Mouse (Mus musculus) G1E (cell line): ENCODE measurements around the gene Aldh3b2. TPM values are rescaled to one million over a fixed set of nuclear protein-coding genes. Genes with fewer than 3 reads are reported as not detected.

Experiments used
- ATAC-seq: 2 replicates; pipeline ENCODE4 v1.8.0; 2016; ENCODE audit warnings: mild to moderate bottlenecking; ENCODE audit not compliant: insufficient number of reproducible peaks, poor library complexity, low FRiP score, severe bottlenecking; ENCODE audit errors: extremely low read depth
- DNase-seq: peaks from one replicate; pipeline ENCODE4 v3.0.0; 2012; ENCODE audit warnings: low spot score
- H3K27me3 ChIP-seq: 2 replicates; pipeline ENCODE4 v1.6.1; 2012; ENCODE audit warnings: mild to moderate bottlenecking, low read length, inconsistent platforms; ENCODE audit not compliant: insufficient read depth
- H3K36me3 ChIP-seq: replicated peaks from 2 replicates; pipeline ENCODE3; 2012; ENCODE audit warnings: mild to moderate bottlenecking, inconsistent platforms
- H3K4me1 ChIP-seq: 2 replicates; pipeline ENCODE4 v1.6.1; 2012; ENCODE audit warnings: low read depth, low read length, inconsistent platforms, mixed read lengths; ENCODE audit not compliant: insufficient read depth
- H3K4me3 ChIP-seq: 2 replicates; pipeline ENCODE4 v1.5.1; 2012; ENCODE audit warnings: low read depth, mild to moderate bottlenecking, inconsistent platforms, low read length, moderate library complexity, mixed read lengths
- H3K9me3 ChIP-seq: replicated peaks from 2 replicates; pipeline ENCODE4 v1.6.1; 2012; ENCODE audit warnings: inconsistent platforms
- CTCF ChIP-seq: IDR thresholded peaks from 2 replicates; pipeline ENCODE4 v1.5.1; 2012; ENCODE audit warnings: low read depth, low read length, inconsistent platforms, mixed read lengths
- GATA1 ChIP-seq: IDR thresholded peaks from 2 replicates; pipeline ENCODE4 v1.6.1; 2012; ENCODE audit warnings: borderline replicate concordance, low read length, inconsistent platforms, mixed read lengths
- GATA2 ChIP-seq: IDR thresholded peaks from 2 replicates; pipeline ENCODE4 v1.6.1; 2012; ENCODE audit warnings: low read depth, low read length, inconsistent platforms, borderline replicate concordance
- POLR2AphosphoS5 ChIP-seq: IDR thresholded peaks from 2 replicates; pipeline ENCODE4 v1.6.1; 2012; ENCODE audit warnings: low read depth, low read length, inconsistent platforms; ENCODE audit not compliant: insufficient replicate concordance
- TAL1 ChIP-seq: conservative IDR thresholded peaks from 2 replicates; pipeline ENCODE4 v1.6.1; 2012; ENCODE audit warnings: low read depth, low read length, inconsistent platforms, mixed read lengths
- polyA plus RNA-seq: library from polyadenylated mRNA; stranded (reverse); fragments of >175 nt; gene quantifications from 2 replicates; pipeline ENCODE4 v1.2.3, GENCODE M21; 2012
- total RNA-seq, 2 experiments: library from RNA; stranded (forward) in 1 of 2; stranded (reverse) in 1 of 2; fragments of 200-1000 nt in 1 of 2; fragments of >200 nt in 1 of 2; fragmentation: Nextera tagmentation in 1 of 2; gene quantifications; 2 replicates each; pipeline ENCODE4 v1.2.3; 2014 to 2017

The Aldh3b2 gene
- total RNA-seq (2014; fragmentation: Nextera tagmentation) (not detected in 2 replicates), total RNA-seq (2017) (0.06 and 0.11 TPM in 2 replicates), polyA plus RNA-seq (not detected in 2 replicates)

GRCm38 (mm10) chr19:3972229-3972628 lies at the start of gene Aldh3b2:
Gene Aldh3b2 (plus strand): TSS chr19:3972328.
- Histone ChIP-seq H3K27me3 (peaks cover 48% of the 10 kb centered on the region), H3K36me3 (no peaks in the 10 kb centered on the region), H3K9me3 (no peaks in the 10 kb centered on the region), H3K4me3 (no peak within 1 kb of the TSS), H3K4me1 (no peaks in the 10 kb centered on the region)
- TF ChIP-seq CTCF (no peak), POLR2AphosphoS5 (no peak), TAL1 (no peak)
- ATAC-seq (no peak), DNase-seq (no peak)

GRCm38 (mm10) chr19:3922661-3923371 lies 49.3 kb upstream of the Aldh3b2 start:
- Histone ChIP-seq H3K9me3 (no peaks in the 10 kb centered on the region), H3K4me3 (no peak overlapping the region), H3K27me3 (peaks cover 42% of the 10 kb centered on the region), H3K36me3 (no peaks in the 10 kb centered on the region), H3K4me1 (0 out of 2 replicates have a peak, but pooled peaks cover 5% of the 10 kb centered on the region)
- ATAC-seq (no peak), DNase-seq (no peak)
- TF ChIP-seq CTCF (no peak), GATA1 (no peak), TAL1 (no peak), POLR2AphosphoS5 (no peak), GATA2 (no peak)

GRCm38 (mm10) chr19:3923586-3923985 lies 48.5 kb upstream of the Aldh3b2 start:
- Histone ChIP-seq H3K9me3 (no peaks in the 10 kb centered on the region), H3K27me3 (peaks cover 47% of the 10 kb centered on the region), H3K4me3 (no peak overlapping the region), H3K36me3 (no peaks in the 10 kb centered on the region), H3K4me1 (0 out of 2 replicates have a peak, but pooled peaks cover 5% of the 10 kb centered on the region)
- ATAC-seq = no peak
- DNase-seq = no peak
- TF ChIP-seq TAL1 (no peak), CTCF (no peak), GATA2 (no peak), POLR2AphosphoS5 (no peak), GATA1 (no peak)

GRCm38 (mm10) chr19:3924190-3924589 lies 47.9 kb upstream of the Aldh3b2 start:
- DNase-seq (no peak), ATAC-seq (no peak)
- Histone ChIP-seq H3K27me3 (peaks cover 52% of the 10 kb centered on the region), H3K4me1 (0 out of 2 replicates have a peak, but pooled peaks cover 5% of the 10 kb centered on the region), H3K36me3 (no peaks in the 10 kb centered on the region), H3K4me3 (no peak overlapping the region), H3K9me3 (no peaks in the 10 kb centered on the region)
- TF ChIP-seq TAL1 (no peak), GATA2 (no peak), GATA1 (no peak), POLR2AphosphoS5 (no peak), CTCF (no peak)

- 0 out of 2 replicates have a peak, but pooled peaks cover 5% of the 10 kb centered on the region for H3K4me1 ChIP-seq
- H3K4me3 ChIP-seq = no peak overlapping the region
- no peak for TF ChIP-seq GATA1
- no peak for TF ChIP-seq TAL1
- no peak for TF ChIP-seq CTCF
- no peak for TF ChIP-seq GATA2
- no peak for TF ChIP-seq POLR2AphosphoS5
- peaks cover 59% of the 10 kb centered on the region for H3K27me3 ChIP-seq
- no peak for ATAC-seq
- no peaks in the 10 kb centered on the region for H3K36me3 ChIP-seq
- no peak for DNase-seq
- H3K9me3 ChIP-seq = no peaks in the 10 kb centered on the region
Observed at GRCm38 (mm10) chr19:3924868-3925267, 47.3 kb upstream of the Aldh3b2 start.

GRCm38 (mm10) chr19:3925859-3926258 lies 46.3 kb upstream of the Aldh3b2 start:
- TF ChIP-seq GATA2 (no peak), CTCF (no peak), GATA1 (no peak), POLR2AphosphoS5 (no peak), TAL1 (no peak)
- H3K36me3 ChIP-seq = no peaks in the 10 kb centered on the region
- DNase-seq = no peak
- no peak overlapping the region for H3K4me3 ChIP-seq
- no peaks in the 10 kb centered on the region for H3K9me3 ChIP-seq
- H3K4me1 ChIP-seq = peaks cover 5% of the 10 kb centered on the region; the same call in 1 of the 2 replicates
- H3K27me3 ChIP-seq = peaks cover 68% of the 10 kb centered on the region
- no peak for ATAC-seq
